Mouse (Mus musculus): ENCODE results near the gene Cryzl1.

DNA sequence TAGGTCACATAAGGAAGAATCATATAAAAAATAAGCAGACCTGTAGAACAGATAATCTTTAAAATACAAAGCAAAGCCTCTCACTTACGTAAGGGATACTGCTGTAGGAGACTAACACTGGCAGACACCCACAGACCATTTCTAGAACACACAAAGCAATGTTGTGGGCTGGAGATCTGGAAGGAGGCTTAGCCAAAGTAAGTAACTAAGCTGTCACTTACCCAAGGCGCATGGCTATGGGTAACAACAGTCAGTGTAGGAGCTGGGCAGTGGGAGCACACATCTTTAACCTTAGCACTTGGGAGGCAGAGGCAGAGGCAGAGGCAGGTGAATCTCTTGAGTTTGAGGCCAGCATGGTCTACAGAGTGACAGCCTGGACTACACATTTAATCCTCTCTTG, 89.1 kb downstream of the Cryzl1 start:
- no peak for TF ChIP-seq CTCF (IDR thresholded peaks at IDR 0.05; ENCODE audit: control insufficient read depth, insufficient read depth, insufficient read length)
- no peak for TF ChIP-seq USF1 (IDR thresholded peaks at IDR 0.05; ENCODE audit: low read depth)
- TF ChIP-seq CEBPB (IDR thresholded peaks at IDR 0.05; ENCODE audit: low read depth) = no peak
- TF ChIP-seq MAX (IDR thresholded peaks at IDR 0.05) = no peak
- TF ChIP-seq MYOD1 (IDR thresholded peaks at IDR 0.05; ENCODE audit: control insufficient read depth, insufficient read length, low read depth) = no peak

All from C2C12 (cell line).